Mouse (Mus musculus) liver, embryonic 11.5 days (tissue): ENCODE measurements around the gene Kcnh2. TPM values are rescaled to one million over a fixed set of nuclear protein-coding genes. Genes with fewer than 3 reads are reported as not detected.

Source experiments
- ATAC-seq: fragments of 200-750 bp; cut with Nextera tagmentation; replicated peaks from 2 replicates; pipeline ENCODE4 v1.8.0; 2017; ENCODE audit warnings: moderate number of reproducible peaks, mild to moderate bottlenecking, moderate TSS enrichment, moderate library complexity; ENCODE audit not compliant: low FRiP score
- DNase-seq: peaks from one replicate; pipeline ENCODE4 v3.0.0-alpha.2; 2017; ENCODE audit warnings: low spot score
- H3K27ac ChIP-seq: fragments of 300-500 bp; sonication (generic); 2 replicates; pipeline ENCODE4 v1.5.1; 2014; ENCODE audit warnings: mild to moderate bottlenecking, low read depth, low read length, control low read depth
- H3K27me3 ChIP-seq: fragments of 300-500 bp; sonication (generic); replicated peaks from 2 replicates; pipeline ENCODE4 v1.6.1; 2014; ENCODE audit warnings: low read length, mixed read lengths; ENCODE audit not compliant: control insufficient read depth, insufficient read depth
- H3K36me3 ChIP-seq: fragments of 300-500 bp; sonication (generic); 2 replicates; pipeline ENCODE4 v1.6.1; 2014; ENCODE audit warnings: mild to moderate bottlenecking, low read length, moderate library complexity, mixed read lengths; ENCODE audit not compliant: control insufficient read depth, insufficient read depth
- H3K4me1 ChIP-seq: fragments of 300-500 bp; sonication (generic); replicated peaks from 2 replicates; pipeline ENCODE4 v1.6.1; 2014; ENCODE audit warnings: low read length, mixed read lengths; ENCODE audit not compliant: control insufficient read depth, insufficient read depth
- H3K4me2 ChIP-seq: fragments of 300-500 bp; sonication (generic); 2 replicates; pipeline ENCODE4 v1.6.1; 2014; ENCODE audit warnings: mild to moderate bottlenecking, control low read depth, moderate library complexity
- H3K4me3 ChIP-seq: fragments of 300-500 bp; sonication (generic); 2 replicates; pipeline ENCODE4 v1.5.1; 2014; ENCODE audit warnings: low read depth, low read length, control low read depth
- H3K9ac ChIP-seq: fragments of 300-500 bp; sonication (generic); 2 replicates; pipeline ENCODE4 v1.6.1; 2014; ENCODE audit warnings: low read depth, low read length, control low read depth
- H3K9me3 ChIP-seq: fragments of 300-500 bp; sonication (generic); 2 replicates; pipeline ENCODE4 v1.6.1; 2016; ENCODE audit warnings: low read length, inconsistent platforms, mixed read lengths; ENCODE audit not compliant: control insufficient read depth
- WGBS: fragments of 180-500 bp; shearing (Covaris S2); extraction: QIAGEN DNeasy Blood & Tissue Kit; methylation state at CpG from one replicate; pipeline ENCODE4 v1.1.7; 2014; 5-methylcytosine and 5-hydroxymethylcytosine counted together
- polyA plus RNA-seq: library from polyadenylated mRNA; unstranded; fragments of >200 nt; fragmentation: Nextera tagmentation; extraction: Ambion mirVana; gene quantifications from 2 replicates; pipeline ENCODE4 v1.2.1, GENCODE M21; 2014

The Kcnh2 gene
- polyA plus RNA-seq, 1 experiment from 2014 or later, result 3.8 TPM

- H3K4me3 ChIP-seq, result no peak overlapping the region
- H3K4me1 ChIP-seq, result 0 out of 2 replicates have a peak, but pooled peaks cover 4% of the 10 kb centered on the region
- H3K27me3 ChIP-seq, result peaks cover 31% of the 10 kb centered on the region
- H3K27ac ChIP-seq, result no peak overlapping the region
- 6% methylated on average over 7 of the region's 7 CpGs for WGBS
- H3K9me3 ChIP-seq, result no peaks in the 10 kb centered on the region
- H3K9ac ChIP-seq, result no peak overlapping the region
- no peaks in the 10 kb centered on the region for H3K36me3 ChIP-seq
- no peak overlapping the region for H3K4me2 ChIP-seq
- peak; percentile 81 for DNase-seq
- ATAC-seq, result peak; percentile 46; the same call in 1 of the 2 replicates
Observed at GRCm38 (mm10) chr5:24357461-24357860, 6.1 kb upstream of the Kcnh2 start.

GRCm38 (mm10) chr5:24356764-24357163 lies 5.4 kb upstream of the Kcnh2 start:
- no peak overlapping the region for H3K4me3 ChIP-seq
- no peak for ATAC-seq
- DNase-seq, result no peak
- H3K9me3 ChIP-seq, result no peaks in the 10 kb centered on the region
- peaks cover 9% of the 10 kb centered on the region for H3K4me1 ChIP-seq
- H3K36me3 ChIP-seq, result no peaks in the 10 kb centered on the region
- peaks cover 35% of the 10 kb centered on the region for H3K27me3 ChIP-seq
- H3K27ac ChIP-seq, result no peak overlapping the region
- 45% methylated on average over 4 of the region's 4 CpGs for WGBS
- H3K9ac ChIP-seq, result no peak overlapping the region
- no peak overlapping the region for H3K4me2 ChIP-seq

- Histone ChIP-seq H3K9ac (no peak overlapping the region), H3K9me3 (no peaks in the 10 kb centered on the region), H3K27ac (no peak overlapping the region), H3K4me3 (no peak overlapping the region), H3K27me3 (peaks cover 66% of the 10 kb centered on the region), H3K4me1 (peaks cover 22% of the 10 kb centered on the region), H3K36me3 (no peaks in the 10 kb centered on the region), H3K4me2 (no peak overlapping the region)
- ATAC-seq (no peak), DNase-seq (no peak)
- 30% methylated on average over 4 of the region's 4 CpGs for WGBS
Observed at GRCm38 (mm10) chr5:24353327-24353726, 1.9 kb upstream of the Kcnh2 start.

- H3K9me3 ChIP-seq, result no peaks in the 10 kb centered on the region
- DNase-seq (peak; percentile 74), ATAC-seq (peak; percentile 35; the same call in 1 of the 2 replicates)
- 2% methylated on average over 24 of the region's 24 CpGs for WGBS
- H3K27me3 ChIP-seq, result peaks cover 75% of the 10 kb centered on the region
- peak overlapping the region; percentile 49; the same call in 1 of the 2 replicates for H3K27ac ChIP-seq
- H3K4me3 ChIP-seq, result peak overlapping the region; percentile 63
- no peak overlapping the region for H3K9ac ChIP-seq
- H3K4me1 ChIP-seq, result peaks cover 30% of the 10 kb centered on the region
- peak overlapping the region; percentile 88 for H3K4me2 ChIP-seq
- no peaks in the 10 kb centered on the region for H3K36me3 ChIP-seq
Observed at GRCm38 (mm10) chr5:24352251-24352859, 951 bp upstream of the Kcnh2 start.

GRCm38 (mm10) chr5:24351701-24352171 lies 332 bp upstream of the Kcnh2 start:
- Histone ChIP-seq H3K9me3 (no peaks in the 10 kb centered on the region), H3K27me3 (peaks cover 78% of the 10 kb centered on the region), H3K4me2 (peak overlapping the region; percentile 88), H3K4me1 (peaks cover 34% of the 10 kb centered on the region), H3K4me3 (peak overlapping the region; percentile 63), H3K36me3 (no peaks in the 10 kb centered on the region), H3K27ac (peak overlapping the region; percentile 49; the same call in 1 of the 2 replicates), H3K9ac (no peak overlapping the region)
- ATAC-seq, result peak; percentile 70
- DNase-seq, result peak; percentile 83
- WGBS, result under 1% methylated on average over 41 of the region's 41 CpGs

GRCm38 (mm10) chr5:24350531-24351250 lies 713 bp downstream of the Kcnh2 start:
- H3K27me3 ChIP-seq, result peaks cover 78% of the 10 kb centered on the region
- peak overlapping the region; percentile 59 for H3K9ac ChIP-seq
- peak overlapping the region; percentile 63 for H3K4me3 ChIP-seq
- DNase-seq, result no peak
- no peak overlapping the region for H3K27ac ChIP-seq
- no peaks in the 10 kb centered on the region for H3K36me3 ChIP-seq
- no peaks in the 10 kb centered on the region for H3K9me3 ChIP-seq
- H3K4me1 ChIP-seq, result peaks cover 34% of the 10 kb centered on the region
- no peak for ATAC-seq
- peak overlapping the region; percentile 88 for H3K4me2 ChIP-seq
- 40% methylated on average over 15 of the region's 15 CpGs for WGBS

- DNase-seq (no peak), ATAC-seq (no peak)
- peak overlapping the region; percentile 63; the same call in 1 of the 2 replicates for H3K4me3 ChIP-seq
- H3K9ac ChIP-seq, result no peak overlapping the region
- H3K4me1 ChIP-seq, result peaks cover 34% of the 10 kb centered on the region
- H3K9me3 ChIP-seq, result no peaks in the 10 kb centered on the region
- peak overlapping the region; percentile 88; the same call in 1 of the 2 replicates for H3K4me2 ChIP-seq
- H3K27ac ChIP-seq, result no peak overlapping the region
- H3K36me3 ChIP-seq, result no peaks in the 10 kb centered on the region
- WGBS, result 73% methylated on average over 3 of the region's 3 CpGs
- H3K27me3 ChIP-seq, result peaks cover 77% of the 10 kb centered on the region
Observed at GRCm38 (mm10) chr5:24350073-24350472, 1.3 kb downstream of the Kcnh2 start.

- 2% methylated on average over 30 of the region's 30 CpGs for WGBS
- no peak for DNase-seq
- H3K9ac ChIP-seq, result no peak overlapping the region; the same call in 1 of the 2 replicates
Observed at GRCm38 (mm10) chr5:24348546-24348945, 2.9 kb downstream of the Kcnh2 start.

More at GRCm38 (mm10) chr5:24348546-24348945, 2.9 kb downstream of the Kcnh2 start:
- H3K4me3 ChIP-seq, result peak overlapping the region; percentile 55
- H3K27me3 ChIP-seq, result peaks cover 62% of the 10 kb centered on the region
- H3K4me2 ChIP-seq, result peak overlapping the region; percentile 94
- H3K9me3 ChIP-seq, result no peaks in the 10 kb centered on the region
- H3K4me1 ChIP-seq, result peaks cover 47% of the 10 kb centered on the region
- no peaks in the 10 kb centered on the region for H3K36me3 ChIP-seq
- H3K27ac ChIP-seq, result no peak overlapping the region
- ATAC-seq, result no peak
